Mouse (Mus musculus): ENCODE results near the gene Abcb10.
"Not testable (repeated sequence)": the region's sequence is repeated elsewhere in the genome, so short reads cannot be mapped to it uniquely, and the experiment has no call there.

Abcb10 gene

DNA sequence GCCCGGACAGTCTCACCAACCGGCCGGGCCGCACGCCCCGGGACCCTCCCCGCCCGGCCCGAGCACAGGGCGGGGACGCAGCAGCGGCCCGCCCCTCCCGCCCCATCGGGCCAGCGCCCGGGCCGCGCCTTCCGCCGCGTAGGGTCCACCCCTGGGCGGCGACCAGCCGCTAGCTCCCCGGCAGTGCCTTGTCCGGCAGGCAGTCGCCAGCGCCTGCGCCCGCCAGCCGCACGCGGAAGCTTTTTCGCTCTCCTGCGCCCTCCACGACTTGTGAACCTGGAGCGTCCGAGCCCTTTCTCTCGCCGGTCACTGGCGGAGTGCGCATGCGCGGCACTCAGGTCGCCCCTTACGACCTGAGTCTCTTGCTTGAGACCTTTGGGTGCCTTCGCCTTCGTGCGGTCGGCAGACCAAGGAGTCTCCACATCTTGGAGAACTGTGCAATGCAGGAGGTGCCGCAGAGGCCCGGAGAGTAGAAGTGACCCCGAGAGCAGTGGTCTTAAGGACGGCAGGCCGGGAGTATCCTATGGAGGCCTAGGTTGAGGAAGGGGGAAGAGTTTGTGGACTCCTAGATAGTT is at the start of gene Abcb10:
Abcb10 (minus strand) TSS at position 297 of the 575 bp plus-strand sequence.
- peak; percentile 94 for DNase-seq (ENCODE audit: low spot score)

DNA sequence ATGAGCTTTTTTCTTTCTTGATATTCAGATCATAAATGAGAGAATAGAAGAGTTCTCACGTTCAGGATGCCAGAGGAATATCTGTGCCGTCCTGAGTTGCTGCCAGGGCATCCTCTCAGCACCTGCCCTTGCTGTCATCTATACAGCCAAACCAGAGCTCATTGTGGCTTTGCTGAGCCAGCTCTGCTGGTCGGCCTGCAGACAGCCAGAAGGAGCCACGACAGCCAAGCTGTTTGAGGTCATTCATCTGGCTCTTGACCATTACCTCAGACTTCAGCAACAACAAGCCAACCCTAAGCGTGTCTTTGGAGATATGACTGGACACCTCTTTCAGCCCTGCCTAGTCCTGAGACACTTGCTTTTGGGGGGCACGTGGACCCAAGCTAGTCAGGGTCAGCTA is 44.9 kb upstream of the Abcb10 start:
- no peak for DNase-seq (ENCODE audit: low spot score)

DNA sequence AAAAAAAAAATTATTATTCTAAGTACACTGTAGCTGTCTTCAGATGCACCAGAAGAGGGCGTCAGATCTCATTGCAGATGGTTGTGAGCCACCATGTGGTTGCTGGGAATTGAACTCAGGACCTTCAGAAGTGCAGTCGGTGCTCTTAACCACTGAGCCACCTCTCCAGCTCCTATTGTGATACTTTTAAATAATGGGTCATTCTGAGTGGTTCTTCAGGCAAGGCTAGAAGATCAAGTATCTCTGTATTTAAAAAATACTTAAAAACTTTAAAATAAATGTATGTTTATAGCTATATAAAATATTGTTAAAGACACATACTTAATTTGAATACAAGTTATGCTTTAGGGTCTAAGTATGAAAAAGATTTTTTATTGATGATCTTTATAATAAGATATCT is 43.3 kb upstream of the Abcb10 start:
- DNase-seq (ENCODE audit: low spot score): not testable (repeated sequence)

DNA sequence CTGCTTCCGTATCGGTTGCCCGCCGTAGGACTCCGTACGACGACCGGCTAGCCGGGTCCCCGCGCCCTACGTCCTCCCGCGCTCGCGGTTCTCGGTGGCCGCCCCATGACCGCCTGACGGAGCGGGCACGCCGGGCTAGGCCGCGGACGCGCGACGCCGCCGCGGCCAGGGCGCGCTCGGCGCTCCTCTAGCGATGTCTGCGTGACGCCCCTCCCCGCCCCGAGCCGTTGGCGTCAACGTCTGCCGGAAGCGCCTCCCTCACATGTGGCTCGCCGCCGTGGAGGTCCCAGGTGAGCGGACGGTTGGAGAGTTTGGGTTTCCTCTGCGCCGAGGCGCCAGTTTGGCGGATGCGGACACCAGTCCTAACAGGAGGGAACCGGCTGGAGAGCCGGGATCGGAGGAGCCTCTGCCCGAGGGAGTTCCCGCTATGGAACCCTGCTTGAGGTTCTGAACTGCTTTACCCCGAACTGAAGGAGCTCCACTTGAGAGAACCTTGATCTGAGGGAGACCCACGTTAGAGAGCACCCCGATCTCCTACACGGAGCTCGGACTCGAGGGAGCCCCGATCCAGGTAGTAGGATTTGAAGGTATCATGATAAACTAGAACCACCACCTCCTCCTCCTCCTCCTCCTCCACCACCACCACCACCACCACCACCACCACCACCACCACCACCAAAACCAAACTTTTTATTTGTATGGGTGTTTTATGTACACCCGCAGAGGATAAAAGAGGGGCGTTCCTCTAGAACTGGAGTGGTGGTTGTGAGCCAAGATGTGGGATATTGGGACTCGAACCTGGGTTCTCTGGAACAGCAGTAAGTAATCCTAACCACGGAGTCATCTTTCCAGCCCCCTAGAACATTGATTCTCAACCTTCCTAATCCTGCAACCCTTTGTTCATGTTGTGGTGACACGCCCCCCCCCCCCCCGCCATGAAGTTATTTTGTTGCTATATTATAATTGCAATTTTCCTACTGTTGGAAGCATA is 38.6 kb upstream of the Abcb10 start, which contains the start of the genes Taf5l and Urb2:
Taf5l (minus strand) TSS at position 161 of the 991 bp plus-strand sequence.
Urb2 (plus strand) TSS at position 272 of the 991 bp plus-strand sequence.
- DNase-seq (ENCODE audit: low spot score): peak; percentile 96

DNA sequence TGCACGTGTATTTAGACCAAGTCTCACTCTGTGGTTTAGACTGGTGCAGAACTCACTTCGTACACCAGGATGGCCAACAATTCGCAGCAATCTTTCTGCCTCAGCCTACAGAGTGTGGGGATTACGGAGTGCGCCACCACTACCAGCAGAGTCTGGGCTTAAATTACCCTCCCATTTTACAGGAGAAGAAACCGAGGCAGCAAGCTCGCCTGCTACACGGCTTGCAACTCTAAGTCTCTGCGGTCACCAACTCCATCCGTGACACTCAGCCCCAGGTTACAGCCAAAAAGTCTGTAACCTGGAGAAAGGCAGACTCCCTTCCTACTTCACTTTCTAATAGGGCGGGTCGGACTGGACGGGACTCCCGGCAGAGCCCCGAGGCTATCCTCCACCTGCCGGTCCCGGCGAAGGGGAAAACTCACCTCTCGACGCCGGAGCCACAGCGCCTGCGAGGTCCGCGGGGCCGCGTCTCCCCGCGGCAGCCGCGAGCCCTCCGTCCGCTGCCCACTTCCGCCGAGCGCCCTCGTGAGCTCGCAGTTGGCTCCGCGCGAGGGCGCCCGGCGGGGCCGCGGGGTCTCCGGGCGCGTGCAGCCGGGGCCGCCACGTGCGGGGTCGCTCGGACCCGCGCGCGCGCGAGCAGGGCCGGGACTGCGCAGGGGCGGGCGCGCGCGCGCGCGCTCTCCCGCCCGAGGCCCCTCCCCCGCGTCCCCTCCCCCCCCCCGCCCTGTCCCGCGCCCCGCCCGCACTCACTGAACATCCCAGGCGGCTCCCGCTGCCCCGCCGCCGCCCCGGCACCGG is 37.7 kb upstream of the Abcb10 start:
- peak; percentile 78 for DNase-seq (ENCODE audit: low spot score)

DNA sequence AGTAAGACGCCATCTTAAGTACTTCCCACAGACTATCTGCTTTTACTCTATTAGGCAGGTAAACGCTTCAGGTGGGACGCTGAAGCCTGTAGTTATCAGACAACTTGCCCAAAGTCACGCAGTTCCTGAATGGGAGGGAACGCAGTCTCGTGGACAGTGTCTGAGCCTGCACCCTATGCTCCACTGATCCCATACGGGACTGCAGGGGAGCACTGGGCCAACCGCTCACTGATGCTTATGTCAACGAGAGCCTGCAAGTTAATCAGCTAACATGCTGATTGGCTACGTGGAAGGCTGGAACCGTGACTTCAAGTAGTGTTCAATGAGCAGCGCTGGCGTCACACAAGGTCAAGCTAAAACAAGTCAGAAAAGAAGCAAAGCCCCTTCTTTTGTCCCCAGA is 36.9 kb upstream of the Abcb10 start:
- peak; percentile 32 for DNase-seq (ENCODE audit: low spot score)

DNA sequence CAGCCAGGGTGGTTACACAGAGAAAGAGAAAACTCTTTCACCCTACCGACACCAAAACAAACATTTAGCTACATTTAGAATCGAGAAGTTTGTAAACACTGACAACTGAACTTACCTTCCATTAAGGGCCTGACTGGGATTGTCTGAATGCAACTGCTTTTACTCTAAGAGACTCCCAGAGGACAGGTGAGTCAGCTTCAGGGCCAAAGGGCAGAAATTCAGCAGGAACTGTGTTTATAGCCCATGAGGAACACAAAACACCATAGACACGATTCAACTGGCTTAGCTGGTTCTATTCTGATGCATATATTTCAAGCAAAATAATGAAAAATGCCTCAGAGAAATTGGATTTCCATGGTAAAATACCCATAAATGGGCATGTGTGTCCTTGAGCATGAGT is 31.8 kb upstream of the Abcb10 start:
- DNase-seq (ENCODE audit: low spot score): no peak

DNA sequence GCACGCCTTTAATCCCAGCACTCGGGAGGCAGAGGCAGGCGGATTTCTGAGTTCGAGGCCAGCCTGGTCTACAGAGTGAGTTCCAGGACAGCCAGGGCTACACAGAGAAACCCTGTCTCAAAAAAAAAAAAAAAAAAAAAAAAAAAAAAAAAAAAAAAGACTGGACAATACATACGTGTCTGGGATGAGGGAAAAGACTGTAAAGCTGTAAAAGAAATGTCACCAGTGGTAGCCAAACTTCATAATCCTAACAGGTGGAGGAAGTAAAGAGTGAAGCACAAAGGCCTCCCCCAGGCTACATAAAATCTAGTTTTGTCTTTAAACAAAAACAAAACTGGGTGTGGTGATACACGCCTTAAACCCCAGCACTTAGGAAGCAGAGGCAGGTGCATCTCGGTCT is 31.4 kb upstream of the Abcb10 start:
- not testable (repeated sequence) for DNase-seq (ENCODE audit: low spot score)

DNA sequence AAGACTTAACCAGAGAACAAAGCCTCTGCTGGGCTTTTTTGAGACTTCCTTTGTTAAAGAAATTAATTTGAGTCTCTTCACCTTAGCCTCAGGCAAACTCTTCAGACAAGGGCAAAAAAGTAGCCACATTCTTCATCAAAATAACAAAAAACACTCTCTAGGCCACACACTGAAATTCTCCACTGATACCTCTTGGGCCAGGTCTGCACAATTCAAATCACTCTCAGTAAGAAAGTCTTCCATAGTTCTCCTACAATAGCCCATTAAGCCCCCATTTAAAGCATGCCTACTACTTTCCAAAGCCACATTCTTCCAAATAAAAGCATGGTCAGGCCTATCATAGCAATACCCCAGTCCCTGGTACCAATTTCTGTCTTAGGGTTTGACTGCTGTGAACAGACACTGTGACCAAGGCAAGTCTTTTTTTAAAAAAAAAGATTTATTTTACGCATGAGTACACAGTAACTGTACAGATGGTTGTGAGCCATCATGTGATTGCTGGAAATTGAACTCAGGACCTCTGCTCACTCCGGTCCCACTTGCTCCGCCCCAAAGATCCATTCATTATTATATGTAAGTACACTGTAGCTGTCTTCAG is 29.2 kb upstream of the Abcb10 start:
- no peak for DNase-seq (ENCODE audit: low spot score)

DNA sequence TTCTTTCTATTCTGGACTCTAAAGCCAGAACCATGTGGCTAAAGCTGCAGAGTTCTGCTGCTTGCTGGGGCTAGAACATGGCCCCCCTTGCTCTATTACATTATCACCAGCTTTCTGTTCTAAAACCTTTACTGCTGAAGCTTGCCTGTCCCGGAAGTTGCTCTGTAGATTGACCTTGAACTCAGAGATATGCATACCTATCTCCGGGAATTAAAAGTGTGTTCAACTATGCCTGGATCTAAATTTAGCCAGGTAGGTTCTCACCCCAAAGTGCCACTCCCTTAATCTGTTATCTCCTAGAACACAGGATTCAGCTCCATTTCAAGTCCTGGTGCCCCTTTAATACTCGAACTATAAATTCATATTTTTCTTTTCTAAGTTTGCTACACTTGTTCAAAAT is 28.7 kb upstream of the Abcb10 start:
- no peak for DNase-seq (ENCODE audit: low spot score)

DNA sequence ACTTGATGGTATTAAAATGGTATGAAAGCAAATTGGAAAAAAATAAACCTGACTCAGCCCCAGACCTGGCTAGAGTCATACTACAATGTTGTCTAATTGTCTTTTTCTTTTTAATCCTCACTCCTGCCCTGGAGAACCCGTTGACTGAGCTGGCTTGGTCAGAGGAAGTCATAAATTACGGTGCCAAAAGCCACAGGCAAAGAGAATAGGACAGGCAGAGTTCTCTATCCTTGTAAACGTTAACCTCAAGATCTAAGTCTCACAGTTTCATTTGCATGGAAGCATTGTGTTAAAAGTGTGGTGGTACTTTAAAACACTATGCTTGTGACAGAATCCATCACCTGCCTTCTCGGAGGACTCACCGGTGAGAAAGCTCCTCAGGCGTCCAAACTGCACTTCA is 24.9 kb upstream of the Abcb10 start:
- DNase-seq (ENCODE audit: low spot score): no peak

DNA sequence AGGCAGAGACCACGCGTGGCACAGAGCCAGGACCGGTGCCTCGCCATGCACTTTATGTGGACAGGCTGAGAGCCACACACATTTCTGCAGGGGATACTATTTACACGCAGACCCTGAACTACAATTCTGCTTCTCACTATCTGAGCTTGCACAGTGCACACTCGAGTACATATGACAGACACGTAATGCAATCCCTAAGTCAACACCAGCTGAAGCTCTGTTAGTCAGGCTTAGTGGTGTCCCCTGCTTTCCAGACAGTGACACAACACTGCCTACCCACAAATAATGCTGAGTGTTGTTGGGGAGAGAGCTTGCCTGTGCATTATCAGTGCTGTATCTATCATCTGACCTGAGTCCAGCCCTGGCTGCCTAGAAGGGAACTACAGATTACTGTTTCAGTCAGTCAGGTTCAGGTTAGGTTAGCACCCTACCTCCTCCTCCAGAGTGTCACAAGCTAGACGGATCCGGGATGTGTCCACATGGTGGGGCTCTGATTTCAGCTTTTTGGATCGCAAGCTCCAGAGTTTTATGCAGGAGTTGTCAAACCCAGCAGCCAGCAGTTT is 19.7 kb upstream of the Abcb10 start:
- no peak for DNase-seq (ENCODE audit: low spot score)

DNA sequence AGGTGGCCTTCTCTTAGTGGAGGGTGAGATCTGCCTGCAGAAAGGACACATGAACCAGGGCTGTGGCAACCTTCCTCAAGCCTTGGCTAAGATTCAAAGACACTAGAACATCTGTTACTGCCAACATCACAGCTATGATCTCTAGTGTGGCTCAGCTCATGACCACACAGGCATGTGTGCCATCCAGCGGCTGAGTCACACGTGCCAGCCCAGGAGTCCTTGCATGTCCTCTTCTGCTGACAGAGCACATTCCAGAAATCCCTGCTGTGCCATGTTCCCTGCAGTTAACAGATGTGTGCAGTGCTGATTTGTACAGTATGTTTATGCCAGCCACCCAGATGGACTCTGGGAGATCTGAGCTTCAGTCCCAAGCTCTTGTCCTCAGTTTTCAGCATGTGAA is 16.6 kb upstream of the Abcb10 start:
- DNase-seq (ENCODE audit: low spot score): no peak

DNA sequence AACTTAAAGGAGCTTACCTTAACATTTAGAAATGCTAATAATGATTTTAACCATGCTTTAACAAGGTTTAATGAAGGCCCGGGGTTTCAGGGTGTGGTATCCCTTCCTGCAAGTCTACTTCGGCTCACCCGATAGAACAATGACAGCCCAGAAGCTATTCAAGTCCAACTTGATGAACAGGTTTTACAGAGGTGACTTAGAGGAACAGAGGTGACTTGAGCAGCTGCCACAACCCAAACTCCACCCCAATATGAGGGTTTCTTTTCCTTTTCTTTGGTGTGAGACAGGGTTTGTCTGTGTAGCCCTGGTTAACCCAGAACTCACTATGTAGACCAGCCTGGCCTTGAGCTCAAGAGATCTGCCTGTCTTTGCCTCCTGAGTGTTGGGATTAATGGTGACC is 11.1 kb upstream of the Abcb10 start:
- no peak for DNase-seq (ENCODE audit: low spot score)

DNA sequence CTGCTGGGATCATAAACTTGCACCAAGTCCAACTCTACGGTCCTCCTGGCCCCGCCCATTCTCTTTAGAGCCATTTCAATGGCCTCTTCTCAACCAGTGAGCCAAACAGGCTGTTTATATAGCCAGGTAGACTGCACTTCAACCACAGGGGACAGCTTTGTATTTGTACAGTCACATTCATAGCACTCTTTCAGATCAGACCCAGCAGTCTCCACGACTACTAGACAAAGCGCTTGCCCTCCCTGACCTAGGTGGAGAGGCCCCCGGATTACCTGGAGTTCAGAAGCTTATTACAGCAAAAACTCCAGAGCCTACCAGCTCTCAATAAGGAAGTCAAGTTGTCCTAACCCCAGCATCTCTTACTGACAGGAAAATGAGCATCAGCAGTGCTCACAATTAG is 10.7 kb upstream of the Abcb10 start:
- DNase-seq (ENCODE audit: low spot score): no peak

DNA sequence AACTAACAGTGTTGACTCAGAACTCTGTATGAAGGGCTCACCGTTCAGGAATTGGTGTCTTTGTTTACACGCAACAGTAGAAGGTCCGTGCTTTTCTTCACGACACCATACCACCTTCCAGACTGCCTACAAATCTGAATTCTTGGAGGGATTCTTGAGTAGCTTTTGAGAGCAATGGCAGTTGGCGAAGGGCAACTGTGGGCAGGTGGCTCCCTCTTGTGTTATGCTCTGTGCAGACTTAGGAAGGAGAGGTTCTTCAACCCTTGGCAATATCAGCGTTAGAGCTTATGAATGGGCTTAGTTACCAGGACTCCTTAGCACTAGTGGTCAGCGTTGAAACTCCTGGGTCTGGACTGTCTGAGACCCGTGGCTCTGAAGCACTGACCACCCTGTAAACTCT is 9.7 kb upstream of the Abcb10 start:
- DNase-seq (ENCODE audit: low spot score): no peak

DNA sequence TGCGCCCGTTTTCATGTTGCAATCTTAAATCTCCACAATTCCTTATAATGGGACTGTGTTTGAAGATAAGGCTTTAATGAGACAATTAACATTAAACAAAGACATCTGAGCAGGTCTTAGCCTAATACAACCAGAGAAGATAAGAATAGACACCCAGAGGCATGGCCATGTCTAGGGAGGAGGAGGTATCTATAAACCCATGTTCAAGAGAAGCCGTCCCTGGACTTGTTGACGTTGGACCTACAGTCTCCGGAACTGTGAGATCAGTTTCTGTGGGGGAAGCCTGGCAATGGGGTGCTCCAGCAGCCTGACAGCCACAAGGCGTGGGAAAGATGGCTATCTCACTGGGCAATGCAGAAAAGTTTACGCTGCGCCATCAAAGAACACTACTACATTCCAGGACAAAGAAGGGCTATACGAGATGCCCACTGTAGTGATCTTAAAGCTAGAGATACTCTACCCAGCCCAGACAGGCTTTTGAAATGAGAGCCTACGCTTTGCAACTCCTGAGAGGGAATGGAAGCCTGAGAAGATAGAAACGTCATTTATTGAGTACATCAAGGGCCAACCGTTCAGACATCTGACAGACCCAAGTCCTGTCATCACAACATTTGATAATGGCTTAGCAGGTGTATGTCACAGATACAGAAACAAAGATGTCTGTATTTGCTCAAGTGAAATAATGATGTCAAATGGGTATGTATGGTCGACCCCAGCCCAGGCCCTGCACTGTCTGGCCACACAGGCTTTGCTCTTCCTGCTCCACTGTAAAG is 7.5 kb upstream of the Abcb10 start:
- no peak for DNase-seq (ENCODE audit: low spot score)

DNA sequence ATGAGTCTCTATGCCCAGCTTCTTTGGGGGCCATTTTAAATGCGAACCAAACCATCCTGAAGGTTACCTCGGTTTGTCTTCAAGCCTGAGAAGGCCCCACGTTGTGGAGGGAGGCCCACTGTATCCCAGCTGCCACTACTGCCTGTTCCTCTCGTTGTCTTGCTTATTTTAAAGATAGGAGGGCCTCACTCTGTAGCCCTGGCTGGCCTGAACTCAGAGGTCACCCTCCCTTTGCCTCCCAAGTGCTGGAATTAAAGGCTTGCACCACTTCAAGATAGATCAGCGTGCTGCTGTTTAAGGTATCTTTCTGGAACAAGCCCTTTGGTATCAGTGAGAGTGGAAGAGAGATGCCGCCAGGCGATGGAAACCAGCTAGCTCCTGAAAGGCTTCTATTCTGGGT is 6.2 kb upstream of the Abcb10 start:
- no peak for DNase-seq (ENCODE audit: low spot score)

DNA sequence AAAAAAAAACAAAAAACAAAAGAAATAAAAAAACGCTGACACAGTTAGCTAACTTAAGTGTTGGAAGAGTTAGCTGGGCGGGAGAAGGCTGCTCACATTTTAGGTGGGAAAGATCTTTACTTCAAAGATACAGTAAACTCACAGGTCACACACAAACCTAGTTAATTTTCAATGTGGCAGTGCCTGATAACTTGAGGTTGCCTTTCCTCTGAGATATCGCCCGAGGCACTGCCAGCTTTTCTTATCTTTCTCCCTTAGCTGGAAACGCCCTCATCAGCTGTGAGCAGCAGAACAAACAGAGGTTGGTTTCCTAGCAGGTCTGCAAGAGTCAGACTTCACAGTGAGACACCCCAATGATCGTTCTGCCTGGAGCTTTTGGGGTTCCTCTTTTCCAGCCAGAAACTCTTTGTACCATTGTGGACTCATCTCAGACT is 5.7 kb upstream of the Abcb10 start:
- DNase-seq (ENCODE audit: low spot score): peak; percentile 38

DNA sequence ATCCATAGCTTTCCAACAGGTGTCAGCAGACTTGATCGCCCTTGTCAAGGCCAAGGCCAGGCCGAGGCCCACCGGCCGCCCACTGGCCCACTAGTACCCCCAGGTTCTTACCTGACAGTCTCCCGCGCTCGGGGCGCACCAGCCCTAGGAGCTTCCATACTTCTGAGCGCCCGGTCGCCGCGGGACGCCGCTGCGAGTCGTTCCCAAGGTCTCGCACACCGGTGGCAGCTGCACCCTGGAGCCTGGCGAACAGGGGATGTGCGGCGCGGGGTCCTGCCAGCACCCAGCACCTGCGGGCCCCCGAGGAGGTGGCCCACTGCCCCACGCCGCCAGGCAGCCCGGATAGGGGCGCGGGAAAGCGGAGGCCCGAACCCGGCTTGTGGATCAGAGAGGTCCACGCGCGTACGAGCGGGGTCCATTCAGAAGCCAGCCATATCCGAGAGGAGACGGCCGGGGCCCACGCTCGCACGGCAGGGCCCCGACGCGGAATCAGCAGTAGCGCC is 580 bp downstream of the Abcb10 start:
- peak; percentile 38 for DNase-seq (ENCODE audit: low spot score)

DNA sequence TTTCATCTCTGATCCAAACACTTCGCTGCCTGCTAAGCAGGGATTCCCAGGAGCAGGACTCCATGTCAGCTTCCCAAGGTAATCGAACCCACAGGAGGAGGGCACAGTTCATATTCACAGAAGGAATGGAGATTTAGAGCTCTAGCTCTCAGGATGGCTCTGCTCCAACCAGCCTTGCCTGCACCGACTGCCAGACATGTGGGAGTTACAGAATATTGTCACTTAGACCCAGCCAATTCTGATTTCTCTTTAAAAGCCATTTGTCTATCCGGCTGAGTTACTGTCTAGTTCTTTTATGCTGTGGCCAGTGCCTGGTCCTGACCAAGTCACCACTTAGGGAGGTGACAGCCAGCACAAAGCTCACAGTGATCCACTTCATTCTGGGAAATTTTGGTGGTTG is 1.2 kb downstream of the Abcb10 start:
- DNase-seq (ENCODE audit: low spot score): no peak
